Mouse (Mus musculus) cerebellum, adult 9-10 months (tissue): ENCODE results near the gene Rngtt.
"Not testable (repeated sequence)": the region's sequence is repeated elsewhere in the genome, so short reads cannot be mapped to it uniquely, and the experiment has no call there.

Experiments
- DNase-seq: peaks from one replicate; pipeline ENCODE4 v3.0.0; 2022

The Rngtt gene

GRCm38 (mm10) chr4:33309764-33310757 lies at the start of gene Rngtt:
Rngtt (plus strand) TSS chr4:33310311.
- peak; percentile 94 for DNase-seq

- DNase-seq = no peak
Observed at GRCm38 (mm10) chr4:33260311-33260710, 49.8 kb upstream of the Rngtt start.

GRCm38 (mm10) chr4:33261311-33261753 lies 48.8 kb upstream of the Rngtt start:
- peak; percentile 82 for DNase-seq

- no peak for DNase-seq
Observed at GRCm38 (mm10) chr4:33262897-33263296, 47.2 kb upstream of the Rngtt start.

DNA sequence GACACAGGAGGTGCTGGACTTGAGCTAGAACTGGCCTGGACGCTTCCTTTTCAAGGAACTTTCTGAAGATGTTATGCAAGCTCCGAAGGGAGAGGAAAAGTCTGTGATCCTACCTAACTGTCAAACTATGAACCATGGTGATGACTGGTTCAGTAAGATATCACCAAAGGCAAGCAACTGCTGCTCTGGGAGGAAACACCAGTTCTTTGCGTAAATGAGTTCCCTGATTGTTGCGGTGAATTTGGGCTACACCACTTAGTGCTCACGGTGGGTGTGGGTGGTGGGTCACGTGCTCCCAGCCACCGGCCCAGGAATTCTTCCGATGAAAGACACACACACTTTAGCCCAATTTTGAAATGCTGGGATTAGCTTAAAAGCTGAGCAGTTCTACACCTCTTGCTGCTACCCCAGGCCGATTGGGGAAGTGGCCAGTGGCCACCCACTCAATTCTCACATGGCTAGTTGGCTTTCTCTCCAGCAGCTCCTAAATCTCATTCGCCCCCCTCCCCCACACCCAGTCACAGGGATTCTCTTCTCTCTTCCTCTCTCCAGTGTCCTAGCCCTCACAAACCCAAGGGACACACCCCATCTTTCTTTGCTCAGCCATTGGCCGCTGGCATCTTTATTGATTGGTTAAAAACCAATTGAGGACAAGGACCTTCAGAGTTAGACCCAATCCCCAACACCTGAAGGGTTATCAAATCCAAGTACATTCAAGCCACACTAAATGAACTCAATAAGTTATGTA lies 45.0 kb upstream of the Rngtt start:
- no peak for DNase-seq

DNA sequence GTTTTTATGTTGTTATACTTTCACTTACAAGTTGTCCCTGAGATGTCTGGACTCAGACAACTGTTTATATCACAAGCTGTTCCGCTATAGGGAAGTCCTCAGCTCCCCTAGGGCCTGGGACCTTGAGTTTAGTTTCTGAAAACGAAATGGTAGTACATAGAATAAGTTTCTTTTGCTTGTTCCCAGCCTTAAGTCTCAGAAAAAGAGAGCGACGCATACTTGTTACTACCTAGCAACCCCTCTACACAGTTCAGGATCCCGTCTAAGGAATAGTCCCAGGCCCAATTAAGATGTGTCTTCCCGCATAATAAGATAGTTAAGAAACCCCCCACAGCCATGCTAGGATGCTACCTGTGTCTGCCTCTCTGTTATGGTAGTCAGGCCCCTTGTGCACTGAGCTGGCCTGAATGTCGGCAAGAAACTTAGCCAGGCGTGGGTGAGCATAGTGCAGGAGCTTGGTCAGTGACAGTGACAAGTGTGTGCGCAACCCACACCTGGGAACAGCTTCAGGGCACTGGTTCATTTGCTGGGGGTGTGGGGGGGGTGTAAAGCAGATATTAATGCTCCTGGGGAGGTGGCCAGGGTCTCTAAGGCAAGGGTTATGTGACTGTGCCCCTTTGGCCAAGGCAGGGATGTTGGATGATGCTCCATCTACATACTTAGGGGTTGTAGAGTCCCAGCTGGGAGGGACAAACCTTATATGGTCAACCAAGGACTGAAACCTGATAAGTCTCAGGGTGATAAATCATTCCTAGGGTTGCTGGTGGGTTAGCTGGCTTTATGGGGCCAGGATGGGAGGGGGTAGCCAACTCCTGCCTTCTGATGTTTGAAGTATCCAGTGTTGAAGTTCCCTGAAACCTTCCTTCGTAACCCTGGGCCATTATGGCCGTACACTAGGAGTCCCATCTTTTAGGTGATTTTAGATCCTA lies 39.5 kb upstream of the Rngtt start:
- DNase-seq = no peak

- no peak for DNase-seq
Observed at GRCm38 (mm10) chr4:33273437-33273836, 36.7 kb upstream of the Rngtt start.

DNA sequence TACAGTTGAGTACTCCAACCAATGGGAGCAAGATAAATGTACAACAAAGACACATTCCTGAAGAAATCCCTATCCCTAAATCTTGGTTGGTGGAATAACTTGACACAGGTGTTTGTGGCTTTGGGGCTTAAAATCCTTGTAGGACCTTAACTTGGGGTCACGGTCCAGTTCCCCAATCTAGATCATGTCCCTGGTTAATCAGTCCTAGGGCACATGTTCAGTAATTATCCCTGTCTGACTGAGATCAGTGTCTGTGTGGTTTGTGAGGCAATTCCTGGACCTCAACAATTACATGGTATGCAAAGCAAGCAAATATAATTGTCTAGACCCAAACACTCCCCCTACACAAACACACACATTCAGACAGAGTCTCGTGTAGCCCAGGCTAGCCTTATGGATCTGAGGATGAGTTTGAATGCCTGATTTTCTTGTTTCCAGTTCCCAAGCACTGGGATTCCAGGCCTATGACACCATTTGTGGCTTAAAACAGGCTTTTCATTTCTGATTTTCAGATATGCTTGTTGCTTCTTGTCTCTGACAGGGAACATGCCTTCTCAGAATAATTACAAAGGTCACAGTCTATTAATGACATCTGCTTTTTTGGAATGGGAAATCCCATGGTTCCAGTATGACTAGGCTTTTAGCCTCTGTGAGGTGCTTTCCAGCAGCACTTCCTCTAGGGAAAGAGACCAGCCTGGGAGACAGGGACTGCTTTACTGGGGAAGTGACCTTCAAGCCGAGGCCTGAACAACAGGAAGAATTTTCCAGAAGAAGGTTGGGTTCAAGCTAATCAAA lies 28.0 kb upstream of the Rngtt start:
- no peak for DNase-seq

- DNase-seq = no peak
Observed at GRCm38 (mm10) chr4:33284083-33284880, 25.8 kb upstream of the Rngtt start.

DNA sequence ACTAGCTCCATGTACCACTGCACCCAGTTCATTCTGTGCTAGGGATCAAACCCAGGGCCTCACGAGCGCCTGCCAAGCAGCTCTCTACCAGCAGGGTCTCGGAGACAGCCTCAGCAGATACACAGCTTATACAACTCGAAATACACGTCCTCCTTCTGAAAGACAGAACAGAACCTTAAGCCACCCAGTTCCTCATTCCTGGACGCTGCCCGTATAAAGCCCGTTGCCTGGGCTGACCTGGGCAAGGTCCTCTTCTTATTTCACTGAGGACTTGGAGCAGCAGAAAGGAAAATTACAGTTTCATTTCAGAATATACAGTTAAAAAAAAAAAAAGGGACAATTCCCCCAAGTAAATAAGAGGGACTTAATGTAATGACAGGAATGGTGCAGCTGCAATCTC lies 24.7 kb upstream of the Rngtt start:
- no peak for DNase-seq

DNA sequence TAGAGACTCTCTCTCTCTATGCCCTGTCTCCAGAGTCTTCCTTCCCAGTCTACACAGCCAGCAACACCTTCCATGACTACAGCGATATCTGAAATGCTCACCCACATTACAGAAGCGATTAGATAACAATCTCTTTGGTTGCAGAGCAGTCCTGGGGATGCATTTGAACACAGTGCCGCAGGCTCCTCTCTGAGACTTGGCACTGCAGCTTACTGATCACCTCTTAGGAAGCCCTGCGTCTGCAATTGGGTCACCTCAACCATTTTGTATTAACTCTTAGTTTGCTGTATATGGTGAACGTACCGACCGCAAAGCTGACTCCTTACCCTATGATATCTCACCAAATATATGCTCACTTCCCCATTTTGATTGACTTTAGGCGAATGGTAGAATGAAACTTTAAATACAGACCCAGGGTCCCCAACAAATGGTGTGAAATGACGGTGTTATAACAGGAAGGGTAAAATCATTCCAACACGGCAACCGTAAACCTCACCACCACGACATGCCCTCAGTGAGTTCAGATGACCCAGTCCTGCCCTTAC lies 20.9 kb upstream of the Rngtt start:
- no peak for DNase-seq

GRCm38 (mm10) chr4:33290002-33290401 lies 20.1 kb upstream of the Rngtt start, which contains the start of gene Pnrc1:
Pnrc1 (minus strand) TSS chr4:33290163.
- DNase-seq = peak; percentile 31

GRCm38 (mm10) chr4:33290878-33291277 lies 19.2 kb upstream of the Rngtt start:
- DNase-seq = no peak

GRCm38 (mm10) chr4:33292409-33293370 lies 17.4 kb upstream of the Rngtt start:
- peak; percentile 63 for DNase-seq

DNA sequence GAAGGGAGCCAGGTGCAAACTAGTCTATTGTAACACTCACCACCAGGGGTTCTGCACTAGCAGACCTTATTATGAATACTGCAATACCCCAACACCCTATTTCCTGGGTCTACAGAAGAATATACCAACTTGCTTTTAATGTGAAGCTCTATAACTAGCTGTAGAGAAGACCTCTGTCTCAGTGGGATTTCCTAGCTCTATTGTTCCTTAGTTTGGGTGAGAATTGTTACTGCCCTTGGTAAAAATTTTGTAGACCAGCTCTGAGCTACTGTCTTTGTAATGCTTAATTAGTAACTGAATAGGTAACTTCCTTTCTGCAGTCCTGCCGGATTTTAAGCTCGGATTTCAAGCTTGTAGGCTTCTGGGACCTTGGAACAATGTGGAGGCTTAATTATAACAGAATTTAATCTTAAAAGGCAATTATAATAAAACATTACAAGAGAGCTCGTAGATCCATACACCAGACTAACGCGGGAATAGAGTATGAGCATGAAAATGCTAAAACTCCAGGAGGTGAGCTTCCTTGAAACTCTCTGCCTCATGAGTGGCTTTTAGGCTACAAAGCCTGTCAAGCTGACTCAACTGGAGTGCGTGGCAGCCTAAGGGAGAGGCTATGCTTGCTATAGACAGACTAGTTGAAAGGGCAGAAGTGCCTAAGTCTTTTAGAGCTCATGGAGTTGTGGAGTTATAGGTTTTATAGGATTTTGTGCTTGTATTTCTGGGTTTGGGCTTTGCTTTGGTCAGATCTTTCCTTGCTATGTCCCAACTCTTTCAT lies 9.0 kb upstream of the Rngtt start:
- DNase-seq = not testable (repeated sequence)

GRCm38 (mm10) chr4:33303057-33303456 lies 7.1 kb upstream of the Rngtt start:
- DNase-seq = no peak

GRCm38 (mm10) chr4:33307146-33307545 lies 3.0 kb upstream of the Rngtt start:
- DNase-seq = no peak

DNA sequence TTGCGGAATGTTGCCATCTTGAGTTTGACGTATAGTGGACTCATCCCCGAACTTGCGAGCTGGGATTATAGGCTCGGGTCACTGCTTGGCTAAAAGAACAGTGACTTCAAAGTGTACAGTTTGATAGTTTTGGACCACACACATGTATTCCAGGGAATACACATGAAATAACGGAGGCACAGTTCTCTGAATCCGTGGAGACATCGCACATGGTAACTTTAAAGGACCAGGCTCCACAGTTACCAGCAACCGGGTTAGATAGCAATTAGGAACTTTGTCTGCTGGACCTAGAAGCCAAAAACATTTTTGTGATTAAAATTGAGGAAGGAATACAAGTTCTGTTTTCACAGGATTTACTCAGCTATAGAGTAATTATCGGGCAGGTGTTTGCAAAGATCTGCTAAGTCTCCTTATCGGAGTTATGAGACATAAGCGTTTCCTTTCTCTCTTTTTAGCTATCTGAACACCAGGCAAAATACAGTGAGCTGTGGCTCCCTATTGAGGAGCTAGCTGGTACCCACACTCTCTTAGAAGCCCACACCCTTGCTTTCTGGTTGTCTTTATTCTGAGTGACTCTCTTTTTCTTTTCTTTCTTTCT lies 828 bp downstream of the Rngtt start:
- no peak for DNase-seq
